Mouse (Mus musculus): ENCODE data around the gene Tdrd1.

DNA sequence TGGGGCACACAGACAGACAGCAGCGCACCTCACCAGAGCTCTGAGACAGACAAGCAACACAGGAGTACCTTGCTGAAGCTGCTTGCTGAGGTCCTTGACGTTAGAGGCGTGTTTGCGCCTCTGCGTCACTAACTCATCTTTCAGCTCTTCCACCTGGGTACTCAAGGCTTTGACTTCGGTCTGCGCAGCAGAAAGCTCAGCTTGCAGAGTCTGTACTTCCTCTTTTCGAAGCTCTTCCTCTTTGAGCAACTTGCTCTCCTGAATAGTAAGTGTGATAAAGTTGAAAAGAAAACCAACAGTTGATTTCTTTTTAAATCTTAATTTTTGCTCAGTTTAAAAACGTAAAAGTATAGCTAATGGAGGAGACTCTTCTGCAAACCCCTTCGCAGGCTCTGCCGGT is 28.6 kb upstream of the Tdrd1 start:
- TF ChIP-seq CTCF (IDR thresholded peaks at IDR 0.05) (no peak), EP300 (IDR thresholded peaks at IDR 0.05) (no peak)
